Mouse (Mus musculus) brain, embryonic 14.5 days (tissue): Measurements from ENCODE around the gene Wdr46. TPM values are rescaled to one million over a fixed set of nuclear protein-coding genes. Genes with fewer than 3 reads are reported as not detected.
"Not testable (repeated sequence)": the region's sequence is repeated elsewhere in the genome, so short reads cannot be mapped to it uniquely, and the experiment has no call there.

Experiments
- DNase-seq: peaks from one replicate; pipeline ENCODE4 v3.0.0-alpha.2; 2011; ENCODE audit warnings: low read depth
- CTCF ChIP-seq: fragments of 200-500 bp; IDR thresholded peaks from 2 replicates; pipeline ENCODE4 v1.5.1; 2012; ENCODE audit warnings: inconsistent platforms, mild to moderate bottlenecking, moderate library complexity, borderline replicate concordance; ENCODE audit not compliant: insufficient read depth, insufficient read length; ENCODE audit errors: extremely low read depth
- POLR2A ChIP-seq: fragments of 200-500 bp; IDR thresholded peaks from 2 replicates; pipeline ENCODE4 v1.6.1; 2012; ENCODE audit warnings: mild to moderate bottlenecking, inconsistent platforms, borderline replicate concordance; ENCODE audit not compliant: poor library complexity, insufficient read depth, insufficient read length, severe bottlenecking; ENCODE audit errors: extremely low read depth
- polyA plus RNA-seq: library from polyadenylated mRNA; depleted of rRNA; stranded (reverse); fragments of >200 nt; gene quantifications from 2 replicates; pipeline ENCODE4 v1.2.3, GENCODE M21; 2012; rRNA removed

Gene Wdr46
- polyA plus RNA-seq = 22.8 and 29.3 TPM in 2 replicates

- TF ChIP-seq POLR2A (no peak), CTCF (no peak)
- DNase-seq = peak; percentile 98
Measured at GRCm38 (mm10) chr17:33940206-33940805, at the start of gene Wdr46, which contains the start of gene Pfdn6. Gene Wdr46 (plus strand): TSS chr17:33940660. Gene Pfdn6 (minus strand): TSS chr17:33940343.

GRCm38 (mm10) chr17:33891357-33891756 lies 49.1 kb upstream of the Wdr46 start:
- no peak for TF ChIP-seq POLR2A
- TF ChIP-seq CTCF = no peak
- no peak for DNase-seq

DNA sequence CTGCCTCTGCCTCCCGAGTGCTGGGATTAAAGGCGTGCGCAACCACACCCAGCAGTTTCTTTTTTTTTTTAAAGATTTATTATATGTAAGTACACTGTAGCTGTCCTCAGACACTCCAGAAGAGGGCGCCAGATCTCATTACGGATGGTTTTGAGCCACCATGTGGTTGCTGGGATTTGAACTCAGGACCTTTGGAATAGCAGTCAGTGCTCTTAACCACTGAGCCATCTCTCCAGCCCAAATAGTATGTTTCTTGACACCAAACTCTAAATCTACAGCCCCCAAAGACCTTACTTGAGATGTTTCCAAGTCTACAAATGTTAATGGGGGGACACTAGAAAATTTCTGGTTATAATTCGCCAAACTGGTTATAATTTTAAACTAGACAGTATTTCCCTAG lies 48.6 kb upstream of the Wdr46 start:
- not testable (repeated sequence) for DNase-seq

- TF ChIP-seq CTCF (no peak), POLR2A (no peak)
Measured at GRCm38 (mm10) chr17:33892429-33892828, 48.0 kb upstream of the Wdr46 start.

DNA sequence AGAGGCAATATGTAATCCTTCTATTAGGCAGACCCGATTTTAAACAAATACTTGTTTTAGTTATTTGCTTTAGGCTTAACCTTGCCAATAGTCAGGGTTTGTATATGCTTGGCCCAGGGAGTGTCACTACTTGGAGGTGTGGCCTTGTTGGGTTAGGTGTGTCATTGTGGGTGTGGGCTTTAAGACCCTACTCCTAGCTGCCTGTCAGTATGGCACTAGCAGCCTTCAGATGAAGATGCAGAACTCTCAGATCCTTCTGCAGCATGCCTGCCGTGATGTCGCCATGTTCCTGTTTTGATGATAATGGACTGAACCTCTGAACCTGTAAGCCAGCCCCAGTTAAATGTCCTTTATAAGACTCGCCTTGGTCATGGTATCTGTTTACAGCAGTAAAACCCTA lies 47.4 kb upstream of the Wdr46 start:
- DNase-seq = not testable (repeated sequence)

More at GRCm38 (mm10) chr17:33892429-33892828, 48.0 kb upstream of the Wdr46 start:
- no peak for DNase-seq

DNA sequence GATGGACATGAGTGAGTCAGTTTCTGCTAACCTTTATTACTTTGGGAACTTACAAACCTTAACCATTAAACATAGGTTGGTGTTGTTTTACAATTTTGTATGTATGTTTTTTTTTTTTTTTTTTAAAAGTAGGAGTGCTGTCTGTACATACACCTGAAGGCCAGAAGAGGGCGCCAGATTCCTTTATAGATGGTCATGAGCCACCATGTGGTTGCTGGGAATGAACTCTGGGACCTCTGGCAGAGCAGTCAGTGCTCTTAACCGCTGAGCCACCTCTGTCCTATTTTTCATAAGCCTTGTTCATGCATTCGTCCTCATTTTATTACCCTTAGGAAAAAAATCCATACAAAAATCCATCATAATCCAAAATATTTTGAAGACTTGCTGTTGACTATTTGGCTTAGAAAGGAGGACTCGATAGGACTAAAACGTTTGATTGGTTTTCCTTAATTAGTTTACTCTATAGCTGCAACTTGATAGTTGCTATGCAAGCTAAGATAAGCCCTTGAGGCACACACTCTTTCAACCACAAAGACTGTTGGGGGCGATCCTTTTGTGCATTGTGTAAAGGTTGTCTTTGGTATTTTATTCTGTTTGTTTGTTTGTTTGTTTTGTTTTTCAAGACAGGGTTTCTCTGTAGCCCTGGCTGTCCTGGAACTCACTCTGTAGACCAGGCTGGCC lies 43.2 kb upstream of the Wdr46 start:
- TF ChIP-seq POLR2A (no peak), CTCF (peak; percentile 54; the same call in 1 of the 2 replicates)
- DNase-seq = peak; percentile 69

DNA sequence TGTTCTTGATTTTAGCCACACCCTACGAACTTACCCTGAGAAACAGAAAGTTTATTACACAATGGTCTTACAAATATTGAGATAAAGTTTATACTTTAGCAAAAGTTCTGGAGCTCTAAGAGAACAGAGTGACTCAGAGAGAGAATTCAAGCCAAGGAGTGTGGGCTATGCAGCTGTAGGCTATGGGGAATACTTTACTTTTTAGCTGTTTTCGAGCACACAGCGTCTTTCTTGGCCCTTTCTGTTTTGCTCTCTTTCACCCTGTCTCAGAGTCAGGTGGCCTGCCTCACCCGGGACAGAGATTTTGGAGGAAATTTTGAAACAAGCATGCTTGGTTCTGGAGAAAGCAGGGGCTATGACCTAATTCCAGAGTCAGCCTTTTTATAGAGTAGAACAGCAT lies 42.3 kb upstream of the Wdr46 start:
- not testable (repeated sequence) for DNase-seq

- TF ChIP-seq CTCF (no peak), POLR2A (no peak)
- DNase-seq = no peak
Measured at GRCm38 (mm10) chr17:33899642-33900041, 40.8 kb upstream of the Wdr46 start.

DNA sequence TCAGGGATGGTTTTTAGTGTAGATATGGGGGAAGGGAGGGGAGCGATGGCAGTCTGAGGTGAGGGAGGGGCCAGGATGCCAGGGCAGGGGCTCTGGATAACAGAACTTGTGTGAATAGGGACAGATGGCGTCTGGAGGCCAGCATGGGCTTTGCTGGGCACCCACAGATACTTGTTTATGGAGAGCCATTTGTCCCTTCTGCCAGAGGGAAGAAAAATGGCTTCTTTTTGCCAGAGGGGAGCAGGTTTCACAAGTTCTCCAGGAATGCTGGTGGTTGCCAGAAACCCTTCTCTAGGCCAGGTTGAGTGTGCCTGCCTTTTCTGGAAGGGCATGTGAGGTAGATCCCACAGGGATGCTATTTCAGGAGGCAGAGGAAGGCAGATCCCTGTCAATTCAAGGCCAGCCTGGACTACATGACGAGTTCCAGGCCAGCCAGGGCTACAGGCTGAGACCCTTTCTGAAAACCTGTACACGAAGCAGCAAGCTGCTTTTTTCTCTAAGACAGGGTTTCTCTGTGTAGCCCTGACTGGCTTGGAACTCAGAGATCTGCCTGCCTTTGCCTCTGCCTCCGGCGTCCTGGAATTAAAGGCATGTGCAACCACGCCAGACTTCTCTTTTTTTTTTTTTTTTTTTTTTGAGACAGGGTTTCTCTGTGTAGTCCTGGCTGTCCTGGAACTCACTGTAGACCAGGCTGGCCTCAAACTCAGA lies 40.0 kb upstream of the Wdr46 start:
- TF ChIP-seq POLR2A (no peak), CTCF (no peak)
- DNase-seq = no peak

GRCm38 (mm10) chr17:33900989-33901314 lies 39.5 kb upstream of the Wdr46 start:
- TF ChIP-seq CTCF (no peak), POLR2A (no peak)
- no peak for DNase-seq

DNA sequence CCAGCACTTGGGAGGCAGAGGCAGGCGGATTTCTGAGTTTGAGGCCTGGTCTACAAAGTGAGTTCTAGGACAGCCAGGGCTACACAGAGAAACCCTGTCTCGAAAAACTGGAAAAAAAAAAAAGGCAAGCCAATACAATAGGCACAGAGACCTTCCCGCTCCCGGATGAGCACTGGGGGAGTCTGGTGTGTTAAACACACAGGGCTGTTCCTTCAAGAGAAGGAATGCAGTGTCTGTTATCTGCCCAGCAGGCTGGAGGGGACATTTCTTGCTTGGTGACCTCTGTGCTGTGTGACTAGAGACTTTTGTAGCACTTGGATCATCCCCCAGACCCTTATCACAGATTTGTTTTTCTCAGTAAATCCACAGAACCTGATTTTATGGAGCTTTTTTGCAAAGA lies 38.8 kb upstream of the Wdr46 start:
- TF ChIP-seq POLR2A (no peak), CTCF (no peak)

GRCm38 (mm10) chr17:33902079-33902478 lies 38.4 kb upstream of the Wdr46 start:
- TF ChIP-seq CTCF = no peak
- DNase-seq = no peak

More for the DNA sequence above, 38.8 kb upstream of the Wdr46 start:
- DNase-seq = no peak
